Mouse (Mus musculus) embryonic facial prominence, embryonic 15.5 days (tissue): ENCODE data around the gene Pde11a. TPM values are rescaled to one million over a fixed set of nuclear protein-coding genes. Genes with fewer than 3 reads are reported as not detected.

Source experiments
- ATAC-seq: fragments of 200-750 bp; cut with Nextera tagmentation; 2 replicates; pipeline ENCODE4 v1.8.0; 2017; ENCODE audit warnings: low read depth, moderate TSS enrichment; ENCODE audit not compliant: insufficient number of reproducible peaks, low FRiP score, low TSS enrichment
- H3K27ac ChIP-seq: fragments of 300-500 bp; sonication (generic); replicated peaks from 2 replicates; pipeline ENCODE4 v1.5.1; 2015; ENCODE audit warnings: mild to moderate bottlenecking, inconsistent platforms
- H3K27me3 ChIP-seq: fragments of 300-500 bp; sonication (generic); 2 replicates; pipeline ENCODE4 v1.6.1; 2015; ENCODE audit warnings: inconsistent platforms
- H3K36me3 ChIP-seq: fragments of 300-500 bp; sonication (generic); 2 replicates; pipeline ENCODE4 v1.6.1; 2015; ENCODE audit warnings: mild to moderate bottlenecking, inconsistent platforms
- H3K4me1 ChIP-seq: fragments of 300-500 bp; sonication (generic); 2 replicates; pipeline ENCODE4 v1.6.1; 2015; ENCODE audit warnings: inconsistent platforms
- H3K4me2 ChIP-seq: fragments of 300-500 bp; sonication (generic); replicated peaks from 2 replicates; pipeline ENCODE4 v1.6.1; 2015; ENCODE audit warnings: mild to moderate bottlenecking, inconsistent platforms
- H3K4me3 ChIP-seq: fragments of 300-500 bp; sonication (generic); replicated peaks from 2 replicates; pipeline ENCODE4 v1.5.1; 2015; ENCODE audit warnings: mild to moderate bottlenecking, inconsistent platforms
- H3K9ac ChIP-seq: fragments of 300-500 bp; sonication (generic); 2 replicates; pipeline ENCODE4 v1.6.1; 2015; ENCODE audit warnings: inconsistent platforms
- H3K9me3 ChIP-seq: fragments of 300-500 bp; sonication (generic); replicated peaks from 2 replicates; pipeline ENCODE4 v1.6.1; 2016; ENCODE audit warnings: inconsistent platforms
- WGBS: fragments of 180-500 bp; shearing (Covaris S2); methylation state at CpG from one replicate; pipeline ENCODE4 v1.1.7; 2015; 5-methylcytosine and 5-hydroxymethylcytosine counted together
- polyA plus RNA-seq: library from polyadenylated mRNA; unstranded; fragments of >200 nt; fragmentation: Nextera tagmentation; extraction: Ambion mirVana; gene quantifications from 2 replicates; pipeline ENCODE4 v1.2.1, GENCODE M21; 2015

The Pde11a gene
- polyA plus RNA-seq, result 0.39 and 0.41 TPM in 2 replicates

DNA sequence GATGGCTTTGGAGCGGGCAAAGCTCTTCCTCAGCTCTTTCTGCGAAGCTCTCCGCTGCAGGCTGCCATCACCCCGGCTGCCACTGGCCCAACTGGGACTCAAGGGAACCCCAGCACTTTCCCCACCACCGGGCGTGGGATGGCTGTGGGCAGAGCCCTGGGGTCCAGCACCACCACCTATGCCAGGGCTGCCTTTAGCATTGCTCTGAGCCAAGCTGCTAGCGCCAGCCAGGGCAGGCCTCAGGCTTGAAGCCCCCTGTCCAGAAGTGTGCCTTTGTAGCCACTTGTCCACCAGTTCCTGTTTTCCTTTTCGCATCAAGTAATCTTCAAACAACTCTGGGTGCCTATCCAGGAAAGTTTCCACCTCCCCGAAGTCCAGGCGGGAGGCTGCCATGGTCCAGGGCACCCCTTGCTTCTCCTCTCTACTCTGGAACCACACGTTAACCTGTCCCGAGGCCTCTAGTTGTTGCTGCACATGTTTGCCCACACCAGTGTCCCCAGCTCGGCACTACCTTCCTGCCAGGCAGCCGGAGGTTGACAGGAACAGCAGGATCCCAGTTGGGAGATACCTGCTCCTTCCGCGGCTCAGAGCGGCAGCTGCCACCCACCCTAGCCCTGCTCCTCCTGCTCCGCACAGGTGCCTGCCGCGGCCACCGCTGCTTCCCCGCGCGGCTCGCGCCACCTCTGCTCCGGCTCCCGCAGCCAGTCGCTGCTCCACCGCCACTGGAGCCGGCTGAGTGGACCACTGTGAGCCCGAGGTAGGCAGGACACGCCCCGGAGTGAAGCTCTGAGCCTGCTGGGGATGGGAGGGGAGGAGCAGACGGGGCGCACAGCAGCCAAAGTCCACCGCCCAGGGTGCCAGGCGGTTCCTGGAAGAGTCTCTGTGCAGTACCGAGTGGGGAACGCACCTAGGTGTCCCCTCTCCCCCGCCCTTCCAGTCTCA lies at the start of gene Pde11a:
TSS of gene Pde11a (minus strand) at position 560 of the 942 bp plus-strand sequence.
- Histone ChIP-seq H3K27me3 (peaks cover 15% of the 10 kb centered on the region; the same call in 1 of the 2 replicates), H3K4me1 (peaks cover 6% of the 10 kb centered on the region), H3K9me3 (no peaks in the 10 kb centered on the region), H3K27ac (no peak within 1 kb of the TSS), H3K36me3 (no peaks in the 10 kb centered on the region), H3K9ac (no peak within 1 kb of the TSS), H3K4me3 (peak within 1 kb of the TSS; percentile 47), H3K4me2 (peak within 1 kb of the TSS; percentile 95)
- WGBS, result 15% methylated on average over 41 of the region's 41 CpGs
- peak; percentile 39; the same call in 1 of the 2 replicates for ATAC-seq

GRCm38 (mm10) chr2:76386531-76386930 lies 48.0 kb upstream of the Pde11a start:
- Histone ChIP-seq H3K9me3 (no peaks in the 10 kb centered on the region), H3K4me2 (no peak overlapping the region), H3K27me3 (no peaks in the 10 kb centered on the region), H3K9ac (no peak overlapping the region), H3K27ac (no peak overlapping the region), H3K4me3 (no peak overlapping the region), H3K4me1 (no peaks in the 10 kb centered on the region), H3K36me3 (peaks cover 9% of the 10 kb centered on the region)
- no peak for ATAC-seq

DNA sequence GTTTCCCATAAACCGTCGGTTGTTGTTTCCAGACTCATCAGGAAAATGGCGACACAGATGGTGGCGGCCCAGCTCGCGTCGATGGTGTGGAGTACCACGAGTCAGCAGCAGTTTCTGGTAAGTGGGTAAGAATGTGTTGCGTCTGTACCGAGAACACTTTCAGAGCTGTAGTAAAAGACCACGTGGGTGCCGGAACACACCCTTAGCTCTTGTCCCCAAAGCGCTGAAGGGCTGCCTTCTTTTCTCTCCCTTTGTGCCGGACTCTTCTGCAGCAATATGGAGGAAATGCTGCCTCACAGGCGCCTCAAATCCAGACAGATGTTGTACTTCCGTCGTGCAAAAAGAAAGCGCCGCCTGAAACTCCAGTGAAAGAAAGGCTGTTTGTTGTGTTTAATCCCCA lies 40.1 kb upstream of the Pde11a start:
- Histone ChIP-seq H3K4me3 (no peak overlapping the region), H3K9me3 (no peaks in the 10 kb centered on the region), H3K4me1 (no peaks in the 10 kb centered on the region), H3K36me3 (peaks cover 55% of the 10 kb centered on the region), H3K9ac (no peak overlapping the region), H3K27ac (no peak overlapping the region), H3K4me2 (no peak overlapping the region), H3K27me3 (no peaks in the 10 kb centered on the region)
- WGBS, result 92% methylated on average over 19 of the region's 19 CpGs
- ATAC-seq, result no peak

DNA sequence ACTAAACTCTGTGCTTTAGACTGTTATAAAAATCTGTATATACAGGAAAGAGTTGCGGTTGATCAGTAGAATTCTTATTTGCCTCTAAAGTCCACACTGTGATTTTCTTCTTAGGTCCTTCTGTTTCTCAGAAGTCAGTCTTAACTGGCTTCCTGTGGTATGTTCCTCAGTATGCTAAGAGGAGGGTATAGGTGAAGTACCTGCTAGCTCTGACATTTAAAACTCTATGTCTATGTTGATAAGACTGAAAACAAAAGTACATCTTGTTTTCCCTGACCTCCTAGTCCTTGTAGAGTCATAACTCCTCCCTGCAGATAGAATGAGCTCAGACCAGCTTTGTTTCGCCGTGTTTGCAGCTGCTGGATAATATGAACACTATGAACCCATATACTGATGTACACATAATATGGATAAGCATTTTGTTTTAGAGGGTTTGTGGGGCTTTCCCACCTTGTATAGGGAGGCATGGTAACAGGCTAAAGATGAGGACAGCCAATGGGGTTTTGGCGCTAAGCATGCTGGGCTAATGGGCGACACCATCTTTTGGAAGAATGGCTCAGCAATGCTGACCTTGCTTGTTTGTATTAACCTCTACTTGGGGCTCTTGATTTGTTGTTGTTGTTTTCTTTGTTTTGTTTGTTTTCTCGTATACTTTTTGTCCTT lies 36.1 kb upstream of the Pde11a start:
- H3K27me3 ChIP-seq, result no peaks in the 10 kb centered on the region
- no peak overlapping the region for H3K9ac ChIP-seq
- H3K4me1 ChIP-seq, result peaks cover 9% of the 10 kb centered on the region; the same call in 1 of the 2 replicates
- H3K9me3 ChIP-seq, result no peaks in the 10 kb centered on the region
- H3K4me2 ChIP-seq, result no peak overlapping the region
- H3K36me3 ChIP-seq, result peaks cover 43% of the 10 kb centered on the region
- 94% methylated on average over 6 of the region's 6 CpGs for WGBS
- no peak overlapping the region for H3K4me3 ChIP-seq
- H3K27ac ChIP-seq, result no peak overlapping the region
- ATAC-seq, result no peak

- peaks cover 11% of the 10 kb centered on the region; the same call in 1 of the 2 replicates for H3K4me1 ChIP-seq
- H3K4me3 ChIP-seq, result no peak overlapping the region
- no peak overlapping the region for H3K9ac ChIP-seq
- no peak overlapping the region for H3K4me2 ChIP-seq
- no peak overlapping the region for H3K27ac ChIP-seq
- ATAC-seq, result no peak
- no peaks in the 10 kb centered on the region for H3K27me3 ChIP-seq
- peaks cover 23% of the 10 kb centered on the region for H3K36me3 ChIP-seq
- no peaks in the 10 kb centered on the region for H3K9me3 ChIP-seq
- 88% methylated on average over 4 of the region's 4 CpGs for WGBS
These were observed 33.7 kb upstream of the Pde11a start for GRCm38 (mm10) chr2:76372244-76372643.

DNA sequence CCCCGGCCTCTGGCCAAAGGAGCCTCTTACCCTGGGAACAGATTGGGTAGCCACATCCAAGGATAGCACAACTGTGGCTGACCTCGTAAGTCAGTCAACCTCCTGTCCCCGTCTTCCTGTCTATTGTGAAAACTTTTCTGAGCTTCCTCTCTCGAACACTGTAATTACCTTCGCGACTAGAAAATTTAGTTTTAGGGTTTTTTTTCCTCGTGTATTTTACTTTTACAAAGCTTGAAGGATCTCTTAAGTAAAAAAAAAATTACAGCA lies 32.0 kb upstream of the Pde11a start:
- H3K27me3 ChIP-seq, result no peaks in the 10 kb centered on the region
- peak overlapping the region; percentile 84 for H3K9ac ChIP-seq
- peak overlapping the region; percentile 92 for H3K4me2 ChIP-seq
- H3K9me3 ChIP-seq, result no peaks in the 10 kb centered on the region
- peaks cover 11% of the 10 kb centered on the region; the same call in 1 of the 2 replicates for H3K4me1 ChIP-seq
- no peak overlapping the region for H3K27ac ChIP-seq
- under 1% methylated on average over 7 of the region's 7 CpGs for WGBS
- peaks cover 20% of the 10 kb centered on the region; the same call in 1 of the 2 replicates for H3K36me3 ChIP-seq
- ATAC-seq, result no peak
- peak overlapping the region; percentile 95 for H3K4me3 ChIP-seq

GRCm38 (mm10) chr2:76369821-76370655 lies 31.5 kb upstream of the Pde11a start, which contains the start of gene Rbm45:
TSS of gene Rbm45 (plus strand) at chr2:76369984.
- Histone ChIP-seq H3K9me3 (no peaks in the 10 kb centered on the region), H3K36me3 (peaks cover 19% of the 10 kb centered on the region; the same call in 1 of the 2 replicates), H3K4me1 (peaks cover 11% of the 10 kb centered on the region; the same call in 1 of the 2 replicates), H3K4me3 (peak within 1 kb of the TSS; percentile 95), H3K9ac (peak within 1 kb of the TSS; percentile 84), H3K27me3 (no peaks in the 10 kb centered on the region), H3K27ac (peak within 1 kb of the TSS; percentile 61; the same call in 1 of the 2 replicates), H3K4me2 (peak within 1 kb of the TSS; percentile 92)
- ATAC-seq, result peak; percentile 82
- WGBS, result under 1% methylated on average over 61 of the region's 61 CpGs

- no peaks in the 10 kb centered on the region for H3K9me3 ChIP-seq
- peak overlapping the region; percentile 95 for H3K4me3 ChIP-seq
- H3K27me3 ChIP-seq, result no peaks in the 10 kb centered on the region
- no peak overlapping the region for H3K27ac ChIP-seq
- no peak overlapping the region for H3K9ac ChIP-seq
- peaks cover 11% of the 10 kb centered on the region; the same call in 1 of the 2 replicates for H3K4me1 ChIP-seq
- ATAC-seq, result no peak
- H3K36me3 ChIP-seq, result peaks cover 12% of the 10 kb centered on the region; the same call in 1 of the 2 replicates
- no peak overlapping the region for H3K4me2 ChIP-seq
- 74% methylated on average over 13 of the region's 13 CpGs for WGBS
These were observed 30.5 kb upstream of the Pde11a start for GRCm38 (mm10) chr2:76368861-76369660.

DNA sequence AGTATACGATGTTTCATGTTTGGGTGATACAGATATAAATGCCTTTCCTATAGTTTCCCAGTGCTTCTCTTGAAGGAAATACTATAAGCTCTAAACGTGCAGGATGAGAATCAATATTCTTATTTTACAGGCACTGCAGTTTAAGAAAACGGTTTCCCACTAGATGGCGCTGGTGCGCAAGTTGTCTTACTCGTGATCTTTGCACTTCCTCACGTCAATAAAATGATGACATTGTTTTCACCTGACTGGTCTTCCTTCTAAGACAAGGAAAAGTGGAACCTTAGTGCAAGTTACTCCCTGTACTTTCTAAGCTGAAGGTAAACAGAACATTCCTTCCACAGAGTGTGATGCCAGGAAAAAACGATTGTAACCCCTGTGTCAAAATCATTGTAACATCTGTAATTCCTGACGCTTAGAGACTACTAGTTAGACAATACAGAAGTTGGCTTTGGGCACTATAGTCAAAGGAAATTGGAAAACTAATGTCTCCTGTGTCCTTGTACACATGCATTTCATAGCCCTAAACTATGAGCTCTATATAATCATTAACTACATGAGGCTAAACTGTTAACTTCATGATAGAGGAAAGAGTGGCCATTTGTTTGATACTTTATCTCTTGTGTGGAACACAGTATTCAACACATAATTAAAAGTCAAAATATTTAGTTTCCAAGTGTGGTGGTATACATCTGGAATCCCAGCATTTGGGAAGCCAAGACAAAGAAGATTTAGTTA lies 28.8 kb upstream of the Pde11a start:
- no peaks in the 10 kb centered on the region for H3K36me3 ChIP-seq
- no peak overlapping the region for H3K9ac ChIP-seq
- ATAC-seq, result no peak
- no peaks in the 10 kb centered on the region for H3K9me3 ChIP-seq
- peaks cover 11% of the 10 kb centered on the region; the same call in 1 of the 2 replicates for H3K4me1 ChIP-seq
- no peak overlapping the region for H3K4me2 ChIP-seq
- 19% methylated on average over 9 of the region's 9 CpGs for WGBS
- H3K27me3 ChIP-seq, result no peaks in the 10 kb centered on the region
- H3K4me3 ChIP-seq, result no peak overlapping the region
- no peak overlapping the region for H3K27ac ChIP-seq

DNA sequence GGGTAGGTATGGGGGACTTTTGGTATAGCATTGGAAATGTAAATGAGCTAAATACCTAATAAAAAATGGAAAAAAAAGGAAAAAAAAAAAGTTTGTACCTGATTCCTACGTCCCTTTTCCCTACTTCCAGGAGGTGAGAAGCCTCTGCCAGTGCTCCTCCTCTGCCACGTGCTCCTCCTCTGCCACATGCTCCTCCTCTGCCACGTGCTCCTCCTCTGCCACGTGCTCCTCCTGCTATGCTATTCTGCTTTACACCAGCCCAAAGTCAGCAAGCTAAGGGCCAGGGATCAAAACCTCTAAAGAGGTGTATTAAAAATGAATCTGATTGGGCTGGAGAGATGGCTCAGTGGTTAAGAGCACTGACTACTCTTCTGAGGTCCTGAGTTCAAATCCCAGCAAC lies 27.2 kb upstream of the Pde11a start:
- Histone ChIP-seq H3K4me1 (peaks cover 6% of the 10 kb centered on the region; the same call in 1 of the 2 replicates), H3K9me3 (no peaks in the 10 kb centered on the region), H3K9ac (no peak overlapping the region), H3K27ac (no peak overlapping the region), H3K27me3 (no peaks in the 10 kb centered on the region), H3K4me3 (no peak overlapping the region), H3K36me3 (no peaks in the 10 kb centered on the region), H3K4me2 (no peak overlapping the region)
- 72% methylated on average over 4 of the region's 4 CpGs for WGBS
- ATAC-seq, result no peak
